Mouse (Mus musculus): ENCODE data around the gene Arhgap10. TPM values are rescaled to one million over a fixed set of nuclear protein-coding genes. Genes with fewer than 3 reads are reported as not detected.

Arhgap10 gene
- total RNA-seq, 1 experiment from 2014 or later, result 14.1 TPM

DNA sequence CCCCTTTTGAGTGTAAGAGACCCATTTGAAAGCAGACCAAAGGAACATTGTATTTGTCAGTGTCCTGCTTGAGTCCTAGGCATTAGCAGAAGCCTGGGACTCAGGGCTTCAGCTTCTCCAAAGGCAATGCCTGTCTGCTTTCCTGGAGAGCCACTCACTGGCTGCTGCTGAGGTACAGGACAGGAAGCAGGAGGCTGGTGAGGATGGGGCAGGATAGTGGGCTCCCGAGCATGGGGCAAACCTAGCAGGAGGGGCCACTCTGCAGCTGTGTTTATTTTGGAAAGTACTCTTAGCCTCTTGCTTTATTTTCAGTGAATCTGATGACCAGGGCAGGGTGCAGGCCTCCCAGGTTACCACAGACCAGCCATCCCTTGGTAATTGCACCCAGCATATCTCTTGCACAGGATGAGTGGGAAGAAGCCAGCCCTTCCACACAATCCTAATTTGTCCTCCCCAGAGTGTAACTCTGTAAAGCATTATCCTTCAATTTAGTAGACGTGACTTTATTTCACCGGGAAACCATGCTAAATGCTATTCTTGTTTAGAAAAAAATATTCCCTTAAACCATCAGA lies 303.8 kb downstream of the Arhgap10 start:
- ATAC-seq (ENCODE audit: extremely low read depth, insufficient number of reproducible peaks, low FRiP score, poor library complexity, severe bottlenecking), result no peak

DNA sequence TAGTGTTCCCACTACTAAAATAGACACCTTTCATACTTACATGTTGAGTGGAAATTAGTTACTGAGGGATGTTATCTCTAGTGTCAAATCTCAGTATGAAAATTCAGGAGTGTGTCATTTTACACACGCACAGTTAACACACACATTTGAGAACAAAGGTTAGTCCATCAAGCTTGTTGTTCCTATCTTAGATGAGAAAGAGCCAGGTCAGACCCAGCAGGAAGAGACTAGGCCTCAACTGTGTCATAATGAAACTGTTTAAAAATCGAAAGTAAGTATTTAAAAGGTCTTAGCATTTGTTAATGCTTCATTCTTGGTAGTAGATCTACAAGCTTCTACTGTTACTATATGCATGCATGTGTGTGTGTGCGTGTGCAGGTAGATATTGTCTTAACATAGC lies 308.5 kb downstream of the Arhgap10 start:
- ATAC-seq (ENCODE audit: extremely low read depth, insufficient number of reproducible peaks, low FRiP score, poor library complexity, severe bottlenecking), result no peak

Other genes with a start within 250 kb of the Arhgap10 start
- gene Prmt9, start 31.4 kb upstream of the Arhgap10 start, total RNA-seq (2017), result 24.3 and 27.5 TPM in 2 replicates
- gene Tmem184c, start 92.7 kb upstream of the Arhgap10 start, total RNA-seq (2017), result 24.0 and 24.3 TPM in 2 replicates
- 0.25 TPM in 1 of 2 replicates, not detected in the other for gene Ednra, start 206.5 kb upstream of the Arhgap10 start, total RNA-seq (2017)

Measured in neutrophil, adult 5-6 weeks (primary cell).